Mouse (Mus musculus): ENCODE measurements around the gene Abraxas2. TPM values are rescaled to one million over a fixed set of nuclear protein-coding genes. Genes with fewer than 3 reads are reported as not detected.

The Abraxas2 gene
- polyA plus RNA-seq, 1 experiment from 2014 or later: 25.7 TPM

GRCm38 (mm10) chr7:132921971-132922370 is 62.9 kb downstream of the Abraxas2 start:
- no peak overlapping the region for H3K4me3 ChIP-seq
- H3K9me3 ChIP-seq: peaks cover 11% of the 10 kb centered on the region
- H3K4me1 ChIP-seq: no peaks in the 10 kb centered on the region
- ATAC-seq (ENCODE audit: extremely low read depth, insufficient number of reproducible peaks, low FRiP score, low TSS enrichment): no peak
- H3K9ac ChIP-seq: no peak overlapping the region
- no peak overlapping the region for H3K4me2 ChIP-seq
- H3K27ac ChIP-seq (replicated peaks): no peak overlapping the region
- peaks cover 5% of the 10 kb centered on the region; the same call in 1 of the 2 replicates for H3K36me3 ChIP-seq
- no peaks in the 10 kb centered on the region for H3K27me3 ChIP-seq (replicated peaks)
- 44% methylated on average over 3 of the region's 3 CpGs for WGBS

GRCm38 (mm10) chr7:132925227-132925626 is 66.2 kb downstream of the Abraxas2 start:
- no peak overlapping the region for H3K4me2 ChIP-seq
- no peaks in the 10 kb centered on the region for H3K9me3 ChIP-seq
- H3K4me3 ChIP-seq: no peak overlapping the region
- no peaks in the 10 kb centered on the region for H3K36me3 ChIP-seq
- H3K27ac ChIP-seq (replicated peaks): no peak overlapping the region
- peaks cover 3% of the 10 kb centered on the region for H3K4me1 ChIP-seq
- 65% methylated on average over 2 of the region's 2 CpGs for WGBS
- H3K27me3 ChIP-seq (replicated peaks): no peaks in the 10 kb centered on the region
- ATAC-seq (ENCODE audit: extremely low read depth, insufficient number of reproducible peaks, low FRiP score, low TSS enrichment): no peak
- H3K9ac ChIP-seq: no peak overlapping the region

- Histone ChIP-seq H3K27me3 (replicated peaks) (no peaks in the 10 kb centered on the region), H3K4me1 (peaks cover 7% of the 10 kb centered on the region), H3K4me2 (no peak overlapping the region), H3K4me3 (no peak overlapping the region), H3K36me3 (no peaks in the 10 kb centered on the region), H3K27ac (replicated peaks) (no peak overlapping the region), H3K9me3 (no peaks in the 10 kb centered on the region), H3K9ac (no peak overlapping the region)
- WGBS: 51% methylated on average over 3 of the region's 3 CpGs
- no peak for ATAC-seq (ENCODE audit: extremely low read depth, insufficient number of reproducible peaks, low FRiP score, low TSS enrichment)
Observed at GRCm38 (mm10) chr7:132927201-132927600, 68.2 kb downstream of the Abraxas2 start.

GRCm38 (mm10) chr7:132930055-132930454 is 71.0 kb downstream of the Abraxas2 start:
- WGBS: 86% methylated on average over 5 of the region's 5 CpGs
- Histone ChIP-seq H3K4me2 (peak overlapping the region; percentile 74), H3K27ac (replicated peaks) (peak overlapping the region; percentile 98), H3K27me3 (replicated peaks) (no peaks in the 10 kb centered on the region), H3K9me3 (no peaks in the 10 kb centered on the region), H3K4me1 (peaks cover 19% of the 10 kb centered on the region), H3K4me3 (peak overlapping the region; percentile 96), H3K36me3 (no peaks in the 10 kb centered on the region), H3K9ac (peak overlapping the region; percentile 99)
- ATAC-seq (ENCODE audit: extremely low read depth, insufficient number of reproducible peaks, low FRiP score, low TSS enrichment): no peak

GRCm38 (mm10) chr7:132930850-132931559 is 72.0 kb downstream of the Abraxas2 start, which contains the start of gene Zranb1:
Gene Zranb1, plus strand, starts transcription at chr7:132931142.
- H3K4me3 ChIP-seq: peak within 1 kb of the TSS; percentile 96
- H3K4me1 ChIP-seq: peaks cover 19% of the 10 kb centered on the region
- ATAC-seq (ENCODE audit: extremely low read depth, insufficient number of reproducible peaks, low FRiP score, low TSS enrichment): peak; percentile 100
- H3K9ac ChIP-seq: peak within 1 kb of the TSS; percentile 99
- H3K4me2 ChIP-seq: peak within 1 kb of the TSS; percentile 75
- no peaks in the 10 kb centered on the region for H3K36me3 ChIP-seq
- H3K27me3 ChIP-seq (replicated peaks): no peaks in the 10 kb centered on the region
- WGBS: under 1% methylated on average over 63 of the region's 93 CpGs
- H3K9me3 ChIP-seq: no peaks in the 10 kb centered on the region
- H3K27ac ChIP-seq (replicated peaks): peak within 1 kb of the TSS; percentile 98

- peak overlapping the region; percentile 75 for H3K4me2 ChIP-seq
- no peaks in the 10 kb centered on the region for H3K9me3 ChIP-seq
- no peak for ATAC-seq (ENCODE audit: extremely low read depth, insufficient number of reproducible peaks, low FRiP score, low TSS enrichment)
- under 1% methylated on average over 54 of the region's 55 CpGs for WGBS
- H3K27me3 ChIP-seq (replicated peaks): no peaks in the 10 kb centered on the region
- peak overlapping the region; percentile 99 for H3K9ac ChIP-seq
- peak overlapping the region; percentile 98 for H3K27ac ChIP-seq (replicated peaks)
- H3K4me1 ChIP-seq: peaks cover 19% of the 10 kb centered on the region
- no peaks in the 10 kb centered on the region for H3K36me3 ChIP-seq
- H3K4me3 ChIP-seq: peak overlapping the region; percentile 96
Observed at GRCm38 (mm10) chr7:132931560-132932351, 72.7 kb downstream of the Abraxas2 start.

- no peaks in the 10 kb centered on the region for H3K36me3 ChIP-seq
- no peak for ATAC-seq (ENCODE audit: extremely low read depth, insufficient number of reproducible peaks, low FRiP score, low TSS enrichment)
- H3K27ac ChIP-seq (replicated peaks): no peak overlapping the region
- no peak overlapping the region for H3K4me3 ChIP-seq
- H3K9ac ChIP-seq: no peak overlapping the region
- peaks cover 22% of the 10 kb centered on the region for H3K4me1 ChIP-seq
- H3K4me2 ChIP-seq: no peak overlapping the region
- H3K27me3 ChIP-seq (replicated peaks): no peaks in the 10 kb centered on the region
- WGBS: 84% methylated on average over 1 of the region's 1 CpGs
- H3K9me3 ChIP-seq: no peaks in the 10 kb centered on the region
Observed at GRCm38 (mm10) chr7:132933331-132933730, 74.3 kb downstream of the Abraxas2 start.

Other genes with a start within 250 kb of the Abraxas2 start
- 25.5 and 28.9 TPM in 2 replicates for gene Lhpp, start 248.6 kb upstream of the Abraxas2 start, polyA plus RNA-seq (2015; fragmentation: Nextera tagmentation; extraction: Ambion mirVana)
- gene Fam53b, start 45.3 kb upstream of the Abraxas2 start, polyA plus RNA-seq (2015; fragmentation: Nextera tagmentation; extraction: Ambion mirVana): 12.5 and 15.7 TPM in 2 replicates
- 38.5 and 40.3 TPM in 2 replicates for gene Eef1akmt2, start 6.6 kb upstream of the Abraxas2 start, polyA plus RNA-seq (2015; fragmentation: Nextera tagmentation; extraction: Ambion mirVana)
- gene Zranb1, start 71.9 kb downstream of the Abraxas2 start, polyA plus RNA-seq (2015; fragmentation: Nextera tagmentation; extraction: Ambion mirVana): 7.5 and 8.0 TPM in 2 replicates

All from heart, embryonic 13.5 days (tissue).